Mouse (Mus musculus) intestine, postnatal 0 days (tissue): ENCODE data around the gene Ptpdc1. TPM values are rescaled to one million over a fixed set of nuclear protein-coding genes. Genes with fewer than 3 reads are reported as not detected.

ENCODE experiments used
- ATAC-seq: fragments of 200-750 bp; cut with Nextera tagmentation; 2 replicates; pipeline ENCODE4 v1.8.0; 2017; ENCODE audit warnings: mild to moderate bottlenecking, moderate TSS enrichment, moderate library complexity
- H3K27ac ChIP-seq: fragments of 300-500 bp; sonication (generic); 2 replicates; pipeline ENCODE4 v1.5.1; 2014; ENCODE audit warnings: mild to moderate bottlenecking, low read depth, low read length, moderate library complexity
- H3K27me3 ChIP-seq: fragments of 300-500 bp; sonication (generic); replicated peaks from 2 replicates; pipeline ENCODE4 v1.6.1; 2014; ENCODE audit warnings: low read length, mixed read lengths; ENCODE audit not compliant: control insufficient read depth, insufficient read depth
- H3K36me3 ChIP-seq: fragments of 300-500 bp; sonication (generic); 2 replicates; pipeline ENCODE4 v1.6.1; 2014; ENCODE audit warnings: mild to moderate bottlenecking, moderate library complexity; ENCODE audit not compliant: control insufficient read depth, insufficient read depth
- H3K4me1 ChIP-seq: fragments of 300-500 bp; sonication (generic); replicated peaks from 2 replicates; pipeline ENCODE4 v1.6.1; 2014; ENCODE audit warnings: antibody characterized with exemption, low read length, mixed read lengths; ENCODE audit not compliant: control insufficient read depth, insufficient read depth
- H3K4me2 ChIP-seq: fragments of 300-500 bp; sonication (generic); replicated peaks from 2 replicates; pipeline ENCODE4 v1.6.1; 2014; ENCODE audit warnings: low read depth, mild to moderate bottlenecking, moderate library complexity
- H3K4me3 ChIP-seq: fragments of 300-500 bp; sonication (generic); 2 replicates; pipeline ENCODE4 v1.5.1; 2014; ENCODE audit warnings: low read depth, low read length
- H3K9ac ChIP-seq: fragments of 300-500 bp; sonication (generic); 2 replicates; pipeline ENCODE4 v1.6.1; 2014; ENCODE audit warnings: mild to moderate bottlenecking, low read depth, low read length
- H3K9me3 ChIP-seq: fragments of 300-500 bp; sonication (generic); 2 replicates; pipeline ENCODE4 v1.6.1; 2016; ENCODE audit warnings: mixed run types; ENCODE audit not compliant: control insufficient read depth
- CTCF ChIP-seq: sonication (generic); IDR thresholded peaks from 2 replicates; pipeline ENCODE4 v1.5.1; 2016; ENCODE audit warnings: low read depth, mild to moderate bottlenecking, control low read depth, antibody characterized with exemption, moderate library complexity
- WGBS: fragments of 180-500 bp; shearing (Covaris S2); extraction: QIAGEN DNeasy Blood & Tissue Kit; methylation state at CpG from one replicate; pipeline ENCODE4 v1.1.7; 2014; 5-methylcytosine and 5-hydroxymethylcytosine counted together
- microRNA counts: library from miRNA; unstranded; fragments of <30 nt; microRNA quantifications from one replicate; lab custom pipeline; 2016
- microRNA-seq: library from miRNA; unstranded; fragments of <30 nt; microRNA quantifications from one replicate; pipeline ENCODE4, GENCODE M21; 2016
- polyA plus RNA-seq: library from polyadenylated mRNA; unstranded; fragments of >200 nt; fragmentation: Nextera tagmentation; extraction: Ambion mirVana; gene quantifications from 2 replicates; pipeline ENCODE4 v1.2.1, GENCODE M21; 2015

The Ptpdc1 gene
- polyA plus RNA-seq, 1 experiment from 2014 or later = 1.9 TPM

DNA sequence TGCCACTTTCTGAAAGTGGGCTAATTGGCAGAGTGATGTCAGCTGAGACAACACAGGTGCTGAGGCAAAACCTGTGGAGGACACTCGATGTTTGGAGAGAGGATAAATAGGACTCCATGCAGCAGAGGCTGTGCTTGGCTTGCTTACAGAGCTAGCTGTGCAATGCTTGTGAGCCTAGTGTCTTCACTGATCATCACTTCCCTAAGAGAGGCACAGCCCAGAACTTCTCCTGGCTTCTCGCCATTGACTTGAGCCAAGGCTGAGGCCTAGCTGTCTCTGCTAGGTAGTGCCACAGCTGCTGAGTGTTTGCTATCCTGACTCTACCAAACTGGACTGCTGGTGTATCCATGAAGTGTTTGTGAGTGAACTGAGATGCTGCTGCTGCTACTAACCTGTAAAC, 94.8 kb downstream of the Ptpdc1 start:
- H3K4me1 ChIP-seq = no peaks in the 10 kb centered on the region
- no peak overlapping the region for H3K4me3 ChIP-seq
- H3K27me3 ChIP-seq = no peaks in the 10 kb centered on the region
- no peaks in the 10 kb centered on the region for H3K9me3 ChIP-seq
- WGBS = 40% methylated on average over 2 of the region's 2 CpGs
- peaks cover under 1% of the 10 kb centered on the region; the same call in 1 of the 2 replicates for H3K36me3 ChIP-seq
- H3K4me2 ChIP-seq = no peak overlapping the region
- no peak for ATAC-seq
- H3K27ac ChIP-seq = no peak overlapping the region
- no peak for TF ChIP-seq CTCF
- no peak overlapping the region for H3K9ac ChIP-seq

- Histone ChIP-seq H3K27me3 (no peaks in the 10 kb centered on the region), H3K4me2 (no peak overlapping the region), H3K4me3 (no peak overlapping the region), H3K36me3 (no peaks in the 10 kb centered on the region), H3K9ac (no peak overlapping the region), H3K27ac (no peak overlapping the region), H3K4me1 (no peaks in the 10 kb centered on the region), H3K9me3 (no peaks in the 10 kb centered on the region)
- TF ChIP-seq CTCF = no peak
- ATAC-seq = no peak
- 54% methylated on average over 2 of the region's 2 CpGs for WGBS
Measured at GRCm38 (mm10) chr13:48529028-48529427, 96.4 kb downstream of the Ptpdc1 start.

GRCm38 (mm10) chr13:48528123-48528871, 97.2 kb downstream of the Ptpdc1 start:
- Histone ChIP-seq H3K4me2 (no peak overlapping the region), H3K9ac (no peak overlapping the region), H3K4me3 (no peak overlapping the region), H3K9me3 (no peaks in the 10 kb centered on the region), H3K4me1 (no peaks in the 10 kb centered on the region), H3K27me3 (no peaks in the 10 kb centered on the region), H3K27ac (no peak overlapping the region), H3K36me3 (no peaks in the 10 kb centered on the region)
- peak; percentile 81 for ATAC-seq
- WGBS = 55% methylated on average over 15 of the region's 15 CpGs
- TF ChIP-seq CTCF = peak; percentile 95

MicroRNA genes within 50 kb of the gene (microRNA counts, 519-probe panel; counts per million panel counts)
- microRNA mmu-let-7a (lab: Ali Mortazavi, UCI) (6,287 counts per million, percentile 98 among the panel's probes with 10 or more counts), microRNA mmu-let-7d (lab: Ali Mortazavi, UCI) (6,362 counts per million, percentile 99 among the panel's probes with 10 or more counts), microRNA mmu-let-7f (lab: Ali Mortazavi, UCI) (6,060 counts per million, percentile 97 among the panel's probes with 10 or more counts)

Small RNAs within 50 kb of the gene (microRNA-seq; reads per million reads assigned to microRNA genes)
- gene Gm24111 = not detected
- gene Mirlet7a-1 = 126 reads per million, percentile 50 among the genes with 10 or more reads in this experiment
- 10,753 reads per million, percentile 94 among the genes with 10 or more reads in this experiment for gene Mirlet7d
- not detected for gene Mirlet7f-1

Other genes starting within 250 kb of the Ptpdc1 start
- gene Zfp169, start 112.2 kb downstream of the Ptpdc1 start, polyA plus RNA-seq = 1.6 and 2.0 TPM in 2 replicates
- gene A830005F24Rik, start 112.1 kb downstream of the Ptpdc1 start, polyA plus RNA-seq = not detected in 2 replicates
- 0.29 and 2.1 TPM in 2 replicates for gene Barx1, start 37.3 kb upstream of the Ptpdc1 start, polyA plus RNA-seq
- gene Phf2, start 245.5 kb upstream of the Ptpdc1 start, polyA plus RNA-seq = 3.5 and 3.6 TPM in 2 replicates